ENCODE assay signal across 8 mouse cellular contexts in genomic region chr9:102544773-102545366, GRCm38 (mm10). TPM values are rescaled to one million over a fixed set of nuclear protein-coding genes. Genes with fewer than 3 reads are reported as not detected.
A peak's percentile ranks its signal among the peaks of the same experiment; 100 is the strongest.
DNase-seq lines count a peak whose midpoint lies in the region; ATAC-seq and TF ChIP-seq lines count a peak whose summit lies in the region.

No protein-coding gene starts in this region.

- H3K36me3 ChIP-seq in MEL (ENCODE audit: control insufficient read depth in 1 of 2, insufficient read depth in 2 of 2, low read length in 2 of 2): no peaks in the 10 kb centered on the region
- no peaks in the 10 kb centered on the region for H3K36me3 ChIP-seq in hindbrain, embryonic 10.5 days
- H3K36me3 ChIP-seq in lung, embryonic 16.5 days (ENCODE audit: control insufficient read depth, insufficient read depth, low read length): no peaks in the 10 kb centered on the region

- no peaks in the 10 kb centered on the region for H3K79me2 ChIP-seq in MEL (ENCODE audit: control insufficient read depth, insufficient read depth, low read length, poor library complexity)

- no peak overlapping the region for H3K4me3 ChIP-seq in MEL (ENCODE audit: control insufficient read depth in 1 of 2, insufficient read depth in 1 of 2, low read depth in 2 of 2, low read length in 2 of 2)
- peak overlapping the region; percentile 51 for H3K4me3 ChIP-seq in hindbrain, embryonic 10.5 days
- H3K4me3 ChIP-seq in lung, embryonic 16.5 days (ENCODE audit: low read length): peak overlapping the region; percentile 36

- 1% methylated on average over 26 of the region's 26 CpGs for WGBS in hindbrain, embryonic 10.5 days
- under 1% methylated on average over 26 of the region's 26 CpGs for WGBS in lung, embryonic 16.5 days

- TF ChIP-seq RAD21 in MEL (IDR thresholded peaks at IDR 0.05; ENCODE audit: low read depth, low read length): peak; percentile 72

- peak; percentile 61 to 91 (median 69) for TF ChIP-seq CTCF in MEL (IDR thresholded peaks at IDR 0.05 in 2 of 3, conservative IDR thresholded peaks at IDR 0.05 in 1 of 3; ENCODE audit: control insufficient read depth in 1 of 3, insufficient read depth in 1 of 3, low read depth in 2 of 3, low read length in 3 of 3, poor library complexity in 1 of 3, severe bottlenecking in 1 of 3)

- peak overlapping the region; percentile 72 for H3K4me2 ChIP-seq in lung, embryonic 16.5 days (ENCODE audit: low read depth, low read length)

- peak; percentile 73; the same call in 1 of the 2 replicates for ATAC-seq in lung, embryonic 16.5 days (ENCODE audit: low read depth)

- no peak overlapping the region for H3K27ac ChIP-seq in MEL (ENCODE audit: control insufficient read depth, low read depth, low read length)
- H3K27ac ChIP-seq in hindbrain, embryonic 10.5 days: peak overlapping the region; percentile 86
- H3K27ac ChIP-seq in lung, embryonic 16.5 days (ENCODE audit: low read length): no peak overlapping the region

- TF ChIP-seq EP300 in MEL (IDR thresholded peaks at IDR 0.05; ENCODE audit: low read depth in 1 of 2, low read length in 2 of 2): no peak

- no peaks in the 10 kb centered on the region for H3K27me3 ChIP-seq in MEL (ENCODE audit: control insufficient read depth in 1 of 2, insufficient read depth in 2 of 2, low read length in 2 of 2)
- H3K27me3 ChIP-seq in hindbrain, embryonic 10.5 days (ENCODE audit: insufficient read depth, poor library complexity, severe bottlenecking): peaks cover 62% of the 10 kb centered on the region
- H3K27me3 ChIP-seq in lung, embryonic 16.5 days (ENCODE audit: control insufficient read depth, insufficient read depth, low read depth, low read length): peaks cover 6% of the 10 kb centered on the region; the same call in 1 of the 2 replicates

- peak; percentile 51 for DNase-seq in MEL (ENCODE audit: low read depth, low spot score)
- peak; percentile 61 for DNase-seq in cerebellum, adult 11-12 months
- peak; percentile 89 for DNase-seq in forelimb bud, embryonic 11.5 days (ENCODE audit: low read depth, low spot score)
- peak; percentile 91 for DNase-seq in hindbrain, embryonic 10.5 days (ENCODE audit: low spot score)
- DNase-seq in layer of hippocampus, adult 9-10 months (ENCODE audit: low spot score): peak; percentile 81
- peak; percentile 79 for DNase-seq in ovary, postnatal 36 days (ENCODE audit: low spot score)
- DNase-seq in thymus, postnatal 25 days: peak; percentile 82

- H3K9ac ChIP-seq in MEL (ENCODE audit: control insufficient read depth, low read depth, low read length, poor library complexity, severe bottlenecking): no peak overlapping the region
- no peak overlapping the region for H3K9ac ChIP-seq in lung, embryonic 16.5 days (ENCODE audit: low read length)

- H3K4me1 ChIP-seq in MEL (ENCODE audit: control insufficient read depth in 1 of 2, insufficient read depth in 2 of 2, low read length in 2 of 2): no peaks in the 10 kb centered on the region
- peaks cover 46% of the 10 kb centered on the region for H3K4me1 ChIP-seq in hindbrain, embryonic 10.5 days (replicated peaks)
- peaks cover 12% of the 10 kb centered on the region for H3K4me1 ChIP-seq in lung, embryonic 16.5 days (replicated peaks; ENCODE audit: control insufficient read depth, insufficient read depth, low read length)

- TF ChIP-seq POLR2A in MEL (IDR thresholded peaks at IDR 0.05; ENCODE audit: control insufficient read depth in 1 of 2, insufficient read depth in 1 of 2, low read depth in 1 of 2, low read length in 2 of 2, poor library complexity in 1 of 2): no peak

- H3K9me3 ChIP-seq in MEL (replicated peaks; ENCODE audit: insufficient read depth, low read length): no peaks in the 10 kb centered on the region
- no peaks in the 10 kb centered on the region for H3K9me3 ChIP-seq in hindbrain, embryonic 10.5 days
- H3K9me3 ChIP-seq in lung, embryonic 16.5 days (ENCODE audit: control insufficient read depth, low read length): no peaks in the 10 kb centered on the region

TF ChIP-seq in MEL, 35 proteins besides CTCF, POLR2A, EP300 and RAD21:
- TF ChIP-seq CHD1 (IDR thresholded peaks at IDR 0.05; ENCODE audit: low read depth, low read length): no peak
- TF ChIP-seq NELFE (IDR thresholded peaks at IDR 0.05; ENCODE audit: low read depth, low read length): no peak
- TF ChIP-seq UBTF (IDR thresholded peaks at IDR 0.05; ENCODE audit: borderline replicate concordance, insufficient read depth, low read depth, low read length): no peak
- no peak for TF ChIP-seq MYB (IDR thresholded peaks at IDR 0.05; ENCODE audit: low read depth, low read length)
- TF ChIP-seq POLR2AphosphoS5 (IDR thresholded peaks at IDR 0.05; ENCODE audit: borderline replicate concordance, low read depth, low read length): no peak
- TF ChIP-seq USF1 (IDR thresholded peaks at IDR 0.05; ENCODE audit: low read depth, low read length): 0 out of 2 replicates have a peak, but pooled peaks have one; percentile 13
- TF ChIP-seq E2F4 (IDR thresholded peaks at IDR 0.05; ENCODE audit: borderline replicate concordance, low read depth, low read length): no peak
- no peak for TF ChIP-seq RCOR1 (IDR thresholded peaks at IDR 0.05; ENCODE audit: low read depth, low read length)
- no peak for TF ChIP-seq ETS1 (IDR thresholded peaks at IDR 0.05; ENCODE audit: low read depth, low read length)
- no peak for TF ChIP-seq GATA1 (IDR thresholded peaks at IDR 0.05; ENCODE audit: low read depth, low read length)
- TF ChIP-seq BHLHE40 (IDR thresholded peaks at IDR 0.05; ENCODE audit: borderline replicate concordance, low read depth, low read length): no peak
- no peak for TF ChIP-seq GABPA (IDR thresholded peaks at IDR 0.05; ENCODE audit: low read depth, low read length)
- TF ChIP-seq ZKSCAN1 (IDR thresholded peaks at IDR 0.05; ENCODE audit: low read depth, low read length): no peak
- no peak for TF ChIP-seq KAT2A (conservative IDR thresholded peaks at IDR 0.05; ENCODE audit: low read depth, low read length)
- TF ChIP-seq CHD2 (IDR thresholded peaks at IDR 0.05; ENCODE audit: low read length): no peak
- TF ChIP-seq SMC3 (IDR thresholded peaks at IDR 0.05; ENCODE audit: low read depth, low read length): peak; percentile 63
- no peak for TF ChIP-seq USF2 (IDR thresholded peaks at IDR 0.05; ENCODE audit: borderline replicate concordance in 1 of 2, insufficient read depth in 1 of 2, low read depth in 1 of 2, low read length in 2 of 2)
- no peak for TF ChIP-seq JUND (IDR thresholded peaks at IDR 0.05; ENCODE audit: low read depth, low read length)
- peak; percentile 54 for TF ChIP-seq ZC3H11A (IDR thresholded peaks at IDR 0.05; ENCODE audit: low read depth, low read length)
- no peak for TF ChIP-seq MYC (IDR thresholded peaks at IDR 0.05; ENCODE audit: low read depth, low read length)
- no peak for TF ChIP-seq MAZ (IDR thresholded peaks at IDR 0.05; ENCODE audit: low read depth, low read length)
- TF ChIP-seq TCF12 (IDR thresholded peaks at IDR 0.05; ENCODE audit: low read depth, low read length): no peak
- no peak for TF ChIP-seq HCFC1 (IDR thresholded peaks at IDR 0.05; ENCODE audit: low read depth, low read length)
- no peak for TF ChIP-seq ZMIZ1 (IDR thresholded peaks at IDR 0.05; ENCODE audit: low read depth, low read length)
- 0 out of 2 replicates have a peak, but pooled peaks have one; percentile 31 for TF ChIP-seq MAX (IDR thresholded peaks at IDR 0.05; ENCODE audit: low read length)
- no peak for TF ChIP-seq POLR2AphosphoS2 (IDR thresholded peaks at IDR 0.05; ENCODE audit: low read length)
- no peak for TF ChIP-seq ELF1 (IDR thresholded peaks at IDR 0.05; ENCODE audit: low read depth, low read length)
- no peak for TF ChIP-seq NRF1 (IDR thresholded peaks at IDR 0.05; ENCODE audit: insufficient read depth, low read depth, low read length, poor library complexity, severe bottlenecking)
- TF ChIP-seq MAFK (IDR thresholded peaks at IDR 0.05; ENCODE audit: borderline replicate concordance, low read depth, low read length): no peak
- no peak for TF ChIP-seq TBP (IDR thresholded peaks at IDR 0.05; ENCODE audit: low read depth, low read length)
- TF ChIP-seq TAL1 (IDR thresholded peaks at IDR 0.05; ENCODE audit: low read length): no peak
- no peak for TF ChIP-seq MXI1 (IDR thresholded peaks at IDR 0.05; ENCODE audit: low read depth, low read length)
- TF ChIP-seq ZNF384 (IDR thresholded peaks at IDR 0.05; ENCODE audit: low read depth, low read length): no peak
TF ChIP-seq in MEL: peak in this region for 4.

RNA-seq across cellular contexts. Expression of gene Ky, which starts 39.3 kb away (rescaled TPM):
- total RNA-seq in MEL (2012; rRNA removed): not detected in 2 replicates
- polyA plus RNA-seq in MEL (2012; ENCODE audit: insufficient read depth in 1 of 2, insufficient read length in 2 of 2, low read depth in 1 of 2, low replicate concordance in 2 of 2, missing spikeins in 1 of 2): not detected
- 0.50 and 0.60 TPM in 2 replicates for polyA plus RNA-seq in hindbrain, embryonic 10.5 days (2016; fragmentation: Nextera tagmentation; extraction: Ambion mirVana)
- 0.20 and 0.25 TPM in 2 replicates for polyA plus RNA-seq in lung, embryonic 16.5 days (2015; fragmentation: Nextera tagmentation; extraction: Ambion mirVana)

Comparison
In these comparisons a context has a peak if more than half of its experiments do, and no peak if none do; other contexts are left out.
1. H3K4me3 ChIP-seq: peak in hindbrain, embryonic 10.5 days (single experiment) and lung, embryonic 16.5 days (single experiment); none in MEL (0 of 2).
2. Peak in every context shown above with its lines, with median percentiles within 50 percentile points of each other: DNase-seq.